Mouse (Mus musculus) lung, embryonic 14.5 days (tissue): ENCODE measurements at regions not wholly inside any gene's neighbourhood (a gene's known extent, or its start where the extent isn't known, plus 50 kb on each side); places are given as distances from the start of the nearest gene placed in this dataset.

Experiments used
- ATAC-seq: fragments of 200-750 bp; cut with Nextera tagmentation; 2 replicates; pipeline ENCODE4 v1.8.0; 2017; ENCODE audit warnings: mild to moderate bottlenecking, moderate TSS enrichment, moderate library complexity; ENCODE audit not compliant: insufficient read depth
- DNase-seq: peaks from one replicate; pipeline ENCODE4 v3.0.0-alpha.2; 2015
- H3K27ac ChIP-seq: fragments of 300-500 bp; sonication (generic); 2 replicates; pipeline ENCODE4 v1.5.1; 2014; ENCODE audit warnings: low read depth, mild to moderate bottlenecking, moderate library complexity
- H3K27me3 ChIP-seq: fragments of 300-500 bp; sonication (generic); 2 replicates; pipeline ENCODE4 v1.6.1; 2014; ENCODE audit warnings: low read length, control low read depth; ENCODE audit not compliant: insufficient read depth
- H3K36me3 ChIP-seq: fragments of 300-500 bp; sonication (generic); 2 replicates; pipeline ENCODE4 v1.6.1; 2014; ENCODE audit warnings: control low read depth; ENCODE audit not compliant: insufficient read depth
- H3K4me1 ChIP-seq: fragments of 300-500 bp; sonication (generic); 2 replicates; pipeline ENCODE4 v1.6.1; 2014; ENCODE audit warnings: antibody characterized with exemption, control low read depth; ENCODE audit not compliant: insufficient read depth
- H3K4me2 ChIP-seq: fragments of 300-500 bp; sonication (generic); 2 replicates; pipeline ENCODE4 v1.6.1; 2014; ENCODE audit warnings: mild to moderate bottlenecking
- H3K4me3 ChIP-seq: fragments of 300-500 bp; sonication (generic); 2 replicates; pipeline ENCODE4 v1.5.1; 2014; ENCODE audit warnings: low read depth, low read length
- H3K9ac ChIP-seq: fragments of 300-500 bp; sonication (generic); 2 replicates; pipeline ENCODE4 v1.6.1; 2014
- H3K9me3 ChIP-seq: fragments of 300-500 bp; sonication (generic); 2 replicates; pipeline ENCODE4 v1.6.1; 2016; ENCODE audit warnings: low read depth, low read length, control low read depth
- CTCF ChIP-seq: IDR thresholded peaks from 2 replicates; pipeline ENCODE4 v1.5.1; 2016; ENCODE audit warnings: antibody characterized with exemption, low read depth
- WGBS: fragments of 180-500 bp; shearing (Covaris S2); extraction: QIAGEN DNeasy Blood & Tissue Kit; methylation state at CpG from one replicate; pipeline ENCODE4 v1.1.7; 2014; 5-methylcytosine and 5-hydroxymethylcytosine counted together

DNA sequence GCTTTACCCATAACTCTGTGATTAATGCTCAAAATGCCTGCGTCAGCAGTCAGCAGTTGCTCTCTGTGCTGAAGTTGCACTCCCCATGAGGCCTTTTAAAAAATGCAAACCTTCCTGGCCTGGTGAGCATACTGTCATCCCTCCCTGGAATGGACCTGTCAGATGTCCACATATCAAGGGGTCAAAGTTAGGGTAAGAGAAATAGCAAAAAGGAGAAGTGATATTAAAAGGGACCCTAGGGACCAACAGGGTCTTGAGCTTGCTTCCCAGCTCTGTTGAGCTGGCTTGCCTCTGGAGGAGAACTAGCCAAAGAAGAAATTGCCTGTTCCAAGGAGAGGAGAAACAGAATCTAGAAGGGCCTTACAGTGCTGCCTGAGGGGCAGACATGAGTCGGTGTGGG, 293.3 kb upstream of the Nrp1 start:
- DNase-seq (no peak), ATAC-seq (no peak)
- H3K4me3 ChIP-seq: no peak overlapping the region
- WGBS: 72% methylated on average over 2 of the region's 2 CpGs
- no peaks in the 10 kb centered on the region for H3K4me1 ChIP-seq
- no peak overlapping the region for H3K27ac ChIP-seq
- TF ChIP-seq CTCF: no peak
- H3K9me3 ChIP-seq: no peaks in the 10 kb centered on the region
- no peaks in the 10 kb centered on the region for H3K27me3 ChIP-seq
- no peak overlapping the region for H3K9ac ChIP-seq
- no peak overlapping the region for H3K4me2 ChIP-seq
- no peaks in the 10 kb centered on the region for H3K36me3 ChIP-seq

DNA sequence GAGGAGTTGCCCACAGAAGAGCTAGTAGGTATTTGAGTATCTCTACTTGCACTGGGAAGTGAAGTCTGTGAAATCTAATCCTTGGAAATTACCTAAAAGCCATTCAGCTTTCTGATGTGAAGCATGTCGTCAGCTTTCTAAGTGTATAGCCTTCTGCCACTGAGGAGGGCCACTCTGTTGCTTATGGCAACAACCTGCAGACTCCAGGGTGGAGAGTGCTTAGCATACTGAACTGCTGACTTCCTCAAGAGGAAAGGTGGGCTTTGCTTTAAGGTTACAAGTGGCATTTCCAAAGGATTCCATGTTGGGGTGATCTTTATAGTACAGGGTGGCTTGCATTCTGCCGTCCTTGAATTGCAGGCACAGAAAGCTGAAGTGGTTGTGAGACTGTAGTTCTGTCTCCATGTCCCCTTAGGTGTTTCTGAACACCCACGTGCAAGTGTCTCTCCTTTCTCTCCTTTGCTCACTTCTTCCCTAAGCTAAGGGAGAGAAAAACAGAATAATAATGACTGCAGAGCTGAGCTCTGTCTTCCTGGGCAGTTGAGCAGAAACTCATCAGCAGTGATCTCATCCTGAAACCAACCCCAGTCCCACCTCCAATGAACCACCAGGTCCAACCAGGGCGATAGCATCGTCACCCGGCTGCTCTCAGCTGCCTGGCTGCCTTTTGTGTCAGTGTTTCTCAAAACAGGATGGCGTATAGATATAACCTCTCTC, 292.3 kb upstream of the Nrp1 start:
- H3K36me3 ChIP-seq: no peaks in the 10 kb centered on the region
- no peak overlapping the region for H3K4me3 ChIP-seq
- no peak for TF ChIP-seq CTCF
- 71% methylated on average over 7 of the region's 7 CpGs for WGBS
- DNase-seq (no peak), ATAC-seq (no peak; the same call in 1 of the 2 replicates)
- H3K9ac ChIP-seq: no peak overlapping the region
- H3K9me3 ChIP-seq: no peaks in the 10 kb centered on the region
- H3K27ac ChIP-seq: no peak overlapping the region
- no peak overlapping the region for H3K4me2 ChIP-seq
- H3K27me3 ChIP-seq: no peaks in the 10 kb centered on the region
- H3K4me1 ChIP-seq: no peaks in the 10 kb centered on the region

GRCm38 (mm10) chr8:128069749-128070148, 288.7 kb upstream of the Nrp1 start:
- H3K9me3 ChIP-seq: no peaks in the 10 kb centered on the region
- H3K4me3 ChIP-seq: no peak overlapping the region
- H3K4me2 ChIP-seq: no peak overlapping the region
- H3K4me1 ChIP-seq: no peaks in the 10 kb centered on the region
- WGBS: 49% methylated on average over 2 of the region's 2 CpGs
- TF ChIP-seq CTCF: no peak
- no peak overlapping the region for H3K27ac ChIP-seq
- no peaks in the 10 kb centered on the region for H3K36me3 ChIP-seq
- no peak for ATAC-seq
- H3K9ac ChIP-seq: no peak overlapping the region
- no peak for DNase-seq
- H3K27me3 ChIP-seq: no peaks in the 10 kb centered on the region

- H3K4me2 ChIP-seq: no peak overlapping the region
- no peaks in the 10 kb centered on the region for H3K9me3 ChIP-seq
- H3K9ac ChIP-seq: no peak overlapping the region
- H3K36me3 ChIP-seq: no peaks in the 10 kb centered on the region
- ATAC-seq (no peak), DNase-seq (no peak)
- 83% methylated on average over 1 of the region's 1 CpGs for WGBS
- TF ChIP-seq CTCF: no peak
- H3K4me1 ChIP-seq: no peaks in the 10 kb centered on the region
- H3K4me3 ChIP-seq: no peak overlapping the region
- H3K27me3 ChIP-seq: no peaks in the 10 kb centered on the region
- no peak overlapping the region for H3K27ac ChIP-seq
Measured at GRCm38 (mm10) chr8:128075566-128075965, 282.8 kb upstream of the Nrp1 start.

GRCm38 (mm10) chr8:128076226-128076625, 282.2 kb upstream of the Nrp1 start:
- ATAC-seq: no peak
- Histone ChIP-seq H3K27ac (no peak overlapping the region), H3K4me1 (no peaks in the 10 kb centered on the region), H3K9ac (no peak overlapping the region), H3K4me2 (no peak overlapping the region), H3K9me3 (no peaks in the 10 kb centered on the region), H3K36me3 (no peaks in the 10 kb centered on the region), H3K27me3 (no peaks in the 10 kb centered on the region), H3K4me3 (no peak overlapping the region)
- no peak for TF ChIP-seq CTCF
- DNase-seq: no peak
- 92% methylated on average over 4 of the region's 4 CpGs for WGBS

DNA sequence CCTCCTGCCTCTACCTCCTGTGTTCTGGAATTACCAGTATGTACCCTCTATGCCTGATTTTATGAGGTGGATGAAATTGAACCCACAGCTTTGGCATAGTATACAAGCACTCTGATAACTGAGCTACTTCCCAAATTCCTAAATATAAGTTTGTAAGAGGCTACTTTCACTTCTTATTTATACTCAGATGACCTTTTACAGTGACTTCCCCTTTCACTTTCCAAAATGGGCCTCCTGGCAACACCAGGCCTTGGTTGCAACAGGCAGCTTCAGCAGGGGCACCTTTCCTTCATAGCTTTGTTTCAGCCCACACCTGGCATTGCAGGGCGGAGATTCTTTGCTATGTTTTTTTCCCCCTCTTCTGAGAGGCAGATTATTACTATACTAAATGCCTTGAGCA, 279.7 kb upstream of the Nrp1 start:
- no peak for ATAC-seq
- Histone ChIP-seq H3K4me1 (no peaks in the 10 kb centered on the region), H3K9ac (no peak overlapping the region), H3K27ac (no peak overlapping the region), H3K9me3 (no peaks in the 10 kb centered on the region), H3K4me3 (no peak overlapping the region), H3K27me3 (no peaks in the 10 kb centered on the region), H3K4me2 (no peak overlapping the region), H3K36me3 (no peaks in the 10 kb centered on the region)
- no peak for TF ChIP-seq CTCF
- WGBS: 91% methylated on average over 1 of the region's 1 CpGs
- no peak for DNase-seq

- 68% methylated on average over 1 of the region's 1 CpGs for WGBS
- no peak for TF ChIP-seq CTCF
- H3K9me3 ChIP-seq: no peaks in the 10 kb centered on the region
- H3K27ac ChIP-seq: no peak overlapping the region
- H3K9ac ChIP-seq: no peak overlapping the region
- no peak for ATAC-seq
- no peaks in the 10 kb centered on the region for H3K36me3 ChIP-seq
- no peak overlapping the region for H3K4me3 ChIP-seq
- no peak for DNase-seq
- H3K27me3 ChIP-seq: no peaks in the 10 kb centered on the region
- no peak overlapping the region for H3K4me2 ChIP-seq
- H3K4me1 ChIP-seq: no peaks in the 10 kb centered on the region
Measured at GRCm38 (mm10) chr8:128085800-128086199, 272.6 kb upstream of the Nrp1 start.
